Mouse (Mus musculus): ENCODE measurements around the gene Csk. TPM values are rescaled to one million over a fixed set of nuclear protein-coding genes. Genes with fewer than 3 reads are reported as not detected.

Gene Csk
- total and polyA plus RNA-seq, 3 experiments: 213 to 338 TPM; not detected in 1

GRCm38 (mm10) chr9:57655749-57656148 lies 2.3 kb upstream of the Csk start (continued):
- TF ChIP-seq GATA1 (IDR thresholded peaks at IDR 0.05; ENCODE audit: low read depth, low read length) (no peak), MEF2A (IDR thresholded peaks at IDR 0.05; ENCODE audit: extremely low read depth, insufficient replicate concordance, low read depth, low read length, poor library complexity, severe bottlenecking) (no peak)

DNA sequence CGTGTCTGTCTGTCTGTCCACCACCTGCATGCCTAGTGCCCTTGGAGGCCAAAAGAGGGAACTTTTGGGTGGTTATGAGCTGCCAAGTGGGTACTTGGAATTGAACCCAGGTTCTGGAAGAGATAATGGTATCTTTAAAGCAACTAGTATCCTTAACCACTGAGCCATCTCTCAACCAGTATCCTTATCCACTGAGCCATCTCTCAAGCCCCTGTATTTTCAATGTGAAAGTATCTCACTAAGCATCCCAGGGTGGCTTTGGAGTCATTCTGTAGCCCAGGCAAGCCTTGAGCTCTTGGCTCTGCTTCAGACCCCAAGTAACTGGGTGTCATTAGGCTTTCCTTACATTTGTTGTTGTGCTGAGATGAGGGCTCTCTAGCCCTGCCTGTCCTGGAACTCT lies 1.5 kb upstream of the Csk start:
- peaks cover 2 to 14% of the 10 kb centered on the region in 2 experiments; a peak in 3 of 4 replicates for H3K4me1 ChIP-seq (ENCODE audit: control insufficient read depth in 1 of 2, insufficient read depth in 2 of 2, low read length in 2 of 2)
- no peaks in the 10 kb centered on the region for H3K79me2 ChIP-seq (ENCODE audit: control insufficient read depth, insufficient read depth, low read length, poor library complexity)
- H3K4me3 ChIP-seq (ENCODE audit: control insufficient read depth in 1 of 2, insufficient read depth in 1 of 2, low read depth in 2 of 2, low read length in 2 of 2): no peak overlapping the region
- no peak for DNase-seq (ENCODE audit: low read depth, low spot score)
- no peak overlapping the region for H3K27ac ChIP-seq (ENCODE audit: control insufficient read depth, low read depth, low read length)
- H3K9me3 ChIP-seq (replicated peaks; ENCODE audit: insufficient read depth, low read length): no peaks in the 10 kb centered on the region
- TF ChIP-seq ZMIZ1 (IDR thresholded peaks at IDR 0.05; ENCODE audit: low read depth, low read length): no peak
- no peak for TF ChIP-seq JUND (IDR thresholded peaks at IDR 0.05; ENCODE audit: low read depth, low read length)
- TF ChIP-seq CHD2 (IDR thresholded peaks at IDR 0.05; ENCODE audit: low read length): no peak
- TF ChIP-seq ZKSCAN1 (IDR thresholded peaks at IDR 0.05; ENCODE audit: low read depth, low read length): no peak
- TF ChIP-seq USF1 (IDR thresholded peaks at IDR 0.05; ENCODE audit: low read depth, low read length): no peak
- no peak for TF ChIP-seq USF2 (IDR thresholded peaks at IDR 0.05; ENCODE audit: borderline replicate concordance in 1 of 2, insufficient read depth in 1 of 2, low read depth in 1 of 2, low read length in 2 of 2)
- TF ChIP-seq MAZ (IDR thresholded peaks at IDR 0.05; ENCODE audit: low read depth, low read length): no peak
- TF ChIP-seq MEF2A (IDR thresholded peaks at IDR 0.05; ENCODE audit: extremely low read depth, insufficient replicate concordance, low read depth, low read length, poor library complexity, severe bottlenecking): no peak
- no peak for TF ChIP-seq CHD1 (IDR thresholded peaks at IDR 0.05; ENCODE audit: low read depth, low read length)
- no peak for TF ChIP-seq BHLHE40 (IDR thresholded peaks at IDR 0.05; ENCODE audit: borderline replicate concordance, low read depth, low read length)
- TF ChIP-seq E2F4 (IDR thresholded peaks at IDR 0.05; ENCODE audit: borderline replicate concordance, low read depth, low read length): no peak
- no peaks in the 10 kb centered on the region for H3K27me3 ChIP-seq (ENCODE audit: control insufficient read depth in 1 of 2, insufficient read depth in 2 of 2, low read length in 2 of 2)
- peaks cover 0 to 12% of the 10 kb centered on the region in 2 experiments; a peak in 2 of 4 replicates for H3K36me3 ChIP-seq (ENCODE audit: control insufficient read depth in 1 of 2, insufficient read depth in 2 of 2, low read length in 2 of 2)
- H3K9ac ChIP-seq (ENCODE audit: control insufficient read depth, low read depth, low read length, poor library complexity, severe bottlenecking): no peak overlapping the region

GRCm38 (mm10) chr9:57652855-57653254 lies 576 bp downstream of the Csk start:
- Histone ChIP-seq H3K9ac (ENCODE audit: control insufficient read depth, low read depth, low read length, poor library complexity, severe bottlenecking) (no peak overlapping the region), H3K36me3 (ENCODE audit: control insufficient read depth in 1 of 2, insufficient read depth in 2 of 2, low read length in 2 of 2) (peaks cover 0 to 17% of the 10 kb centered on the region in 2 experiments; a peak in 2 of 4 replicates), H3K4me1 (ENCODE audit: control insufficient read depth in 1 of 2, insufficient read depth in 2 of 2, low read length in 2 of 2) (peaks cover 4 to 23% of the 10 kb centered on the region in 2 experiments), H3K9me3 (replicated peaks; ENCODE audit: insufficient read depth, low read length) (no peaks in the 10 kb centered on the region), H3K27me3 (ENCODE audit: control insufficient read depth in 1 of 2, insufficient read depth in 2 of 2, low read length in 2 of 2) (no peaks in the 10 kb centered on the region), H3K27ac (ENCODE audit: control insufficient read depth, low read depth, low read length) (no peak overlapping the region), H3K4me3 (ENCODE audit: control insufficient read depth in 1 of 2, insufficient read depth in 1 of 2, low read depth in 2 of 2, low read length in 2 of 2) (no peak overlapping the region), H3K79me2 (ENCODE audit: control insufficient read depth, insufficient read depth, low read length, poor library complexity) (no peaks in the 10 kb centered on the region)
- TF ChIP-seq CHD2 (IDR thresholded peaks at IDR 0.05; ENCODE audit: low read length) (no peak), MAZ (IDR thresholded peaks at IDR 0.05; ENCODE audit: low read depth, low read length) (no peak), BHLHE40 (IDR thresholded peaks at IDR 0.05; ENCODE audit: borderline replicate concordance, low read depth, low read length) (no peak), MXI1 (IDR thresholded peaks at IDR 0.05; ENCODE audit: low read depth, low read length) (no peak), NELFE (IDR thresholded peaks at IDR 0.05; ENCODE audit: low read depth, low read length) (no peak), TAL1 (IDR thresholded peaks at IDR 0.05; ENCODE audit: low read length) (no peak)
- no peak for DNase-seq (ENCODE audit: low read depth, low spot score)

Measured in MEL (cell line).